Mouse (Mus musculus) fat pad, adult 2 months (tissue): ENCODE results near the gene Gm28048.

ENCODE experiments used
- DNase-seq: peaks from one replicate; pipeline ENCODE4 v3.0.0-alpha.2; 2011; ENCODE audit warnings: low read depth, low spot score; ENCODE audit errors: extremely low read depth

The Gm28048 gene

DNA sequence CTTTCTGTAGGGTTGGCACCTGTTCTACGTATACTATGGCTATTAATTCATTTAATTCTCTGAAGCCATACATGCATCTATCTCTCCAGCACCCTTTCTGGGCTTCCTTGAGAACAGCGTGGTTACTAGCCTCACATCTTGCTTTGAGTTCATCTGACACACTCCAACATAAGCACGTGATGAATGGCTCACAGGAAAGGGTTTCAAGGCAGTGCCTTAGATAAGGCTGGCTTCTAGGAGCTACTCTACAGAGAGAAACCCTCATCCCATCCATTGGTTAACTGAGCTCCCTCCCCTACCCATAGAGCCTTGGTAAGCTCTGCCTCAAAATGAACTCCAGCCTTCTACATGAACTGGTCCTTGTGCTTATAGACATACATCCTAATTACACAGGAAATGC is 168.5 kb downstream of the Gm28048 start:
- no peak for DNase-seq

DNA sequence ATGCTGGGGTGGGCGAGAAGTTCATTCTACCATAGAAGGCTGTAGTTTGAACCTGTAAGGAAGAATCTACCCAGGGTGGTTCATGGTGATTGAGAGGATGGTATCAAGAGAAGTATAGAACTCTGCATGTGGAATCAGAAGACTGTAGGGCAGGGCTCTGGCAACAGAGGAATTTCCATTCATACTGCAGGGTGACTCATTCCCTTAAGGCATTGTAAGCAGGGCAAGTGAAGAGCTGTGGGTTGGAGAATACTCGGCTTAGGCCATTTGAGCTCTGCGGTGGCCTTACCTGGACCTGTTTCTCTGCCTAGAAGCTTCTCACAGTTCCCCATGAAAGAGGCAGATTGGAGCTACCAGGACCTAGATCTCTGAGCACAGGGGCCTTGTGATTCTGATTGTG is 170.5 kb downstream of the Gm28048 start:
- no peak for DNase-seq

DNA sequence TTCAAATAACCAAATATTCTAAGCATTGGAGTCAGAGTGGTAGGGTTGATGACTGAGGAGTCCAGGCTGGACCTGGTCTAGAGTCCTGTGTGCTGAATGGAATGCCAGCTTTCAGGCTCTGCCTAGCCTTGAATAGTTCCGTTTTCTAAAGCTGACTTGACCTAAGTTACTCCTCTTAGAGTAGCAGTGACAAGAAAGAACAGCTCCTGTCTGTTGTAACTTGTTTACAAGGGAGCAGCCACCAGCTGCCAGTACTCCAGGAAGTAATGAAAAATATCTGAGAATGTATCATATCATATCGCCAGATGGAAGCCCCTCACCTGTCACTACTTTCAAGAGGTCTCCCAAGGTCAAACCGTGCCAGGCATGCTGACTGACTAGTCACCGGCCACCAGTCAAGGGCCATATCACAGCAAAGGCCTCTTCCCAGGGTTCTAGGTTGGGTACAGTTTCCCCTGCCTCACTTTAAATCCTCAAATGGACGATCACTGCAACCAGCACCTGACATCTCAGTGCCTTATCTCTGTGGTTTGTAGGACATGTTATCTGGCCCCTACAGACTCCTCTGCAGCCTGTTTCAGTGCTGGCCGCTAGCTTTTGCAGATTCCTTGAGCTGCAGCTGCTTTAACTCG is 172.3 kb downstream of the Gm28048 start:
- DNase-seq = no peak

DNA sequence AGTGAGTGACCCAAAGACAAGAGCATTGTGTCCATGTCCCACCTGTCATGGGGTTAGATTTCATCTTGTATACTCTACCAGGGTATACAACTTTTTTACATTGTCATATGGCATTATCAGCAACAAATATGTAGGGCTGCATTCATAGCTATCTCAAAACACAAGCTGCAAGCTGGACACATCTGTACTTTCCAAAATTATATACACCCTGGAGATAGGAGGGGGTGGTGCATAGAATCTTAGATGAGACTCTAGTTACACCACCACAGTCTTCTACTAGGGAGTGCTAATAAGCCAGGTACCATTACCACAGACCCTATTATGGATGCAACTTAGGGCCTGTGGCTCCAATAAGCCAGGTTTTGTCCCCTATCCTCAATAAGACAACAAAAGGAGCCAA is 173.8 kb downstream of the Gm28048 start:
- no peak for DNase-seq

DNA sequence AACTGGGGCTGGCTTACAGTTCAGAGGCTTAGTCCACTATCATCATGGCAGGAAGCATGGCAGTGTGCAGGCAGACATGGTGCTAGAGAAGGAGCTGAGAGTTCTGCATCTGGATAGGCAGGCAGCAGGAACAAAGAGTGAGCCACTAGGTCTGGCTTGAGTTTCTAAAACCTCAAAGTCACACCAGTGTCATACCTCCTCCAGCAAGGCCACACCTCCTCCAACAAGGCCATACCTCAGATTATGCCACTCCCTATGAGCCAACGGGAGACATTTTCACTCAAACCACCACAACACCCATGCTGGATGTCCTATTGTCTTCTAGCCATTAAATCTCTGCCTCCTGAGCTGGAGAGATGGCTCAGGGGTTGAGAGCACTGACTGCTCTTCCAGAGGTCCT is 176.7 kb downstream of the Gm28048 start:
- DNase-seq = no peak

DNA sequence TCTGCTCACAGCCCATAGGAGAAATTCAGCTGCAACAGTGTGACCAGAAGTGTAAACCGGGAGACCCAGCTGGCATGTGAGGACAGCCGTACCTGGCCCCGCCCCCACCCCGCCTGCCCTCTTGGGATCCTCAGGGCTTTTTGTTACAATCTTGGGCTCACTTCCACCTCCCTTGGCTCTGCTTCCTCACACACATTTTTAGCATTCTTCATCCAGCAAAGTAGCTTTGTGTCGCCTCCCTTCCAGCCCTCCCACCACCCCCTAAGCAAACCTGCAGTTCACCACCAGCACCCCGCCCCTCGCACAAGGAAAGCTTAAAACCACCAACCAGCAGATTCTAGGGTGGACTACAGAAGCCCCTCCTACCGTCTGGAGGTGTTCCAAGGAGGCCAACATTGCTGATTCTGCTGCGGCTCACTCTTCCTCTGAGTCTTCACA is 181.9 kb downstream of the Gm28048 start:
- no peak for DNase-seq

DNA sequence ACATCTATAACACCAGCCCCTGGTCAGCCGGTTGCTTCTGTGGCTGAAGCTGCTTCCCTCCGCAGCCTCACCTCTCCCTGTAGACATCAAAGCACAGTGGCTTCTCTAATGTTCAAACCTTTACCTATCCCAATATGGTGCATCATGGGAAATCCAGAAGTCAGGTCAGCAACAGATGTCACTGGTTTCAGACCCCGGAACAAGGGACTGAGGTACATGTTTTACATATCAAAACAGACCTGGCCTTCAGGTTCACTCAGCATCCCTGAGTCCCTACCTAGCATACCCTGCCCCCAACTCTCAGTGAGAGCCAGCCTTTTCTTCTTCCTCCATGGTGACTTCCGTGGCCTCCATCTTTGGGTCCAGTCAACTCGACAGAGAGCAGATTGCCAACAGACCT is 183.0 kb downstream of the Gm28048 start:
- no peak for DNase-seq

DNA sequence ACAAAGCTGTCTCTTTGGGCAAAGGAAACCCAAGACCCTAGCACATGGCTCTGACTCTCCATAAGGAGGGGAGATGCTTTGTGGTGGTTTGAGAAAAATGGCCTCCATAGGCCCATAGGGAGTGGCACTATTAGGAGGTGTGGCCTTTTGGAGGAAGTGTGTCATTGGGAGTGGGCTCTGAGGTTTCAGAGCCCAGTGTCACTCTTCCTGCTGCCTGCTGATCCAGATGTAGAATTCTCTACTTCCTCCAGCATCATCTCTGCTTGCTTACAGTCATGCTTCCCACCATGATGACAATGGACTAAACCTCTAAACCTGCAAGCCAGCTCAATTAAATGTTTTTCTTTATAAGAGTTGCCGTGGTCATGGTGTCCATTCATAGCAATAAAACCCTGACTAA is 187.2 kb downstream of the Gm28048 start:
- DNase-seq = no peak

DNA sequence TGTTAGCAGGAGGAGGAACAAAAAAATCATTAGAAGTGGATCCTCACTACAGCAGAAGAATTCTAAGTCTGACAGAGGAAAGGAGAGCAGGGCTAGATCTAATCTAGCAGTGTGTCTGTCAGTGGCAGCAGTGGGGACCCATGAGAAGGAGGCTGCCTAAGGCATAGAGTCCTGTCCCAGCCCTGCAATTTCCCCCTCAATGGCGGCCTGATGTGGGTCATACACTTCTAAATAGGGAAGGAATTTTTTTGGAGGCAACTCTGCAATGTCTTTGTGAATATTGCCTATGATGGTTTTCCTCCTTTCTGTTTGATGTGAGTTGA is 188.0 kb downstream of the Gm28048 start:
- no peak for DNase-seq

DNA sequence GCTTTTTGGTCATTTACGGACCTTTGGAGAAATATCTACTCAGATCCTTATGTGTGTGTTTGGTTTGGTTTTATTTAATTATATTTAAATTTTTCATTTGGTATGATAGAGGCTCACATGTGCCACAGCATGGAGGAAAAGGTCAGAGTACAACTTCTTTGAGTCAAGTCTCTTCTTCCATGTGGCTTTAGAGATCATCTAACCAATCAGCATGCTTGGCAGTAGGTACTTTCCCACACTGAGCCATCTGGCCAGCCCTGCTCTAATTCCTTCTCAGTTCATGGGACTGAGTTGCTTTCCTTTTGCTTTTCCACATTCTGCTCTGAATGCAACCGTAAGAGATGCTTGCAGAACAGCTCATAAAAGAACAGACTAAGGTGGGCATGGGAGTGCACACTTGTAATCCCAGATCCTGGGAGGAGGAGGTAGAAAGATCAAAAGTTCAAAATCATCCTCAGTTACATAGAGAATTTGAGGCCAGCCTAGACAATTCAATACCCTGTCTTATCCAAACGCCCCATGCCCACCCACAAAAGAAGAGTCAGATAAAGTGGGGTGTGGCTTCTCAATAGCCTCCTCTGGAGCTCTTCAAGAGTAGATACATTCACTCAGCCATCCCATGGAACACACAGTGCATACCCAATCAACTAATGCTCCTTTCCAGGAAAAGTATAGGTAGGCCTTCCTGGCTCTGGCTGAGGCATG is 188.6 kb downstream of the Gm28048 start:
- DNase-seq = no peak

DNA sequence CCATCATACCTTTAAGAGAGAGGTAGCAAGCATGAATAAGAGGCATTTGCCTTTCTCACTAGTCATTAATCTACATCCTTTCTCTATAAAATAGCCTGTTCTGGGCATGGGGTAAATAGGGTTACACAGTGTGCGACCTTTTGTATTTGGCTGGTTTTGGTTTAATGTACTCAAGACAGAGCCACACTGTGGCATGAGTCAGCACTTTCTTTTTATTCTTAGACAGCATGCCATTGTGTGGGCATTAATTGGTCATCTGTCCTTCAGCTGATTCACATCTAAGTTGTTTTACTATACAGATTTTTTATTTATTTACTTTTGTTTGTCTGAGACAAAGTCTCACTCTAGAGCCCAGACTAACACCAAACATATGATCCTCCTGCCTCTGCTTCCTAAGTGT is 189.7 kb downstream of the Gm28048 start:
- DNase-seq = no peak

DNA sequence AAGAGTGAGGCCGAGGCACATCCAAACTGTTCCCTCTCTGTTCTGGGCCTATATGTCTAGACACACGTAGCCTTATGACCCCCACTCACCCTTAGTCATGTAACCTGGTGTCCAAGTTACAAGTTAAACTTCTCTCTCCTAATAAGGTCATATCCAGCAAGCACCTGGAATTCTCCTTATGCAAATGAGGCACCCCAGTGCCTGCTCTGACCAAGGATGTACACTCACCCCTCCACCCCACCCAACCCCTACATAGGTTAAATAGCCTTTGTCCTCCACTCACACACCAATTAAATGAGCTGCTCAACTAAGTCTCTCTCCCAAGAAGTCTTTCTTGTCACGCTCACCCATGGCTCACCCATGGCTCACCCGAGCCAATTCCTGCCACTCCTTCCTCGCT is 190.2 kb downstream of the Gm28048 start:
- DNase-seq = no peak

DNA sequence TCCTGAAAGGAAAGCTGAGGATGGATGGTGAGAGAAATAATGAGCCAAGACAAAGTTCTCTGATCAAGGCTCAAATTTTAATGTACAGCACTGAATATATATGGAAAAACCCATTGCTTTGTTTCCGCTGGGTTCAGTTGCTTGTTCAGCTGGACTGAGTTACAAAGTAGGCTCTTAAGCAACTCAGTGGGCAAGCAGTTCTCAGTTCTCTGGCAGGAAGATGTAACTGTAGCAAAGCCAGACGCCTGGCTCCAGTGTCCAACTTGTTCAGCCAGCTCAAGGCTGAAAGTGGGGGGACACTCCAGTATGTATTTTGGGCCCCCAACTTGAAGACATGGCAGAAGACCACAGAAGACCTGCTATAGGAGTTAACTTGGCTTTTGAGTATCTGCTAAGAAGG is 194.1 kb downstream of the Gm28048 start:
- no peak for DNase-seq
